Mouse (Mus musculus) gastrocnemius, adult 8-10 months (tissue): Measurements from ENCODE around the gene Kri1. TPM values are rescaled to one million over a fixed set of nuclear protein-coding genes. Genes with fewer than 3 reads are reported as not detected.
A peak's percentile ranks its signal among the peaks of the same experiment; 100 is the strongest.
"Not testable (repeated sequence)": the region's sequence is repeated elsewhere in the genome, so short reads cannot be mapped to it uniquely, and the experiment has no call there.

Experiments used
- DNase-seq, 2 experiments: peaks; one replicate each; pipeline ENCODE4 v3.0.0; 2022; ENCODE audit warnings: low spot score in 2 of 2
- total RNA-seq, 4 experiments: library from RNA; stranded (reverse); gene quantifications; 2 replicates each; pipeline ENCODE4 v1.2.4; 2022

Gene Kri1
- total RNA-seq, 4 experiments from 2014 or later, result 8.4 to 13.0 (median 11.4) TPM

DNA sequence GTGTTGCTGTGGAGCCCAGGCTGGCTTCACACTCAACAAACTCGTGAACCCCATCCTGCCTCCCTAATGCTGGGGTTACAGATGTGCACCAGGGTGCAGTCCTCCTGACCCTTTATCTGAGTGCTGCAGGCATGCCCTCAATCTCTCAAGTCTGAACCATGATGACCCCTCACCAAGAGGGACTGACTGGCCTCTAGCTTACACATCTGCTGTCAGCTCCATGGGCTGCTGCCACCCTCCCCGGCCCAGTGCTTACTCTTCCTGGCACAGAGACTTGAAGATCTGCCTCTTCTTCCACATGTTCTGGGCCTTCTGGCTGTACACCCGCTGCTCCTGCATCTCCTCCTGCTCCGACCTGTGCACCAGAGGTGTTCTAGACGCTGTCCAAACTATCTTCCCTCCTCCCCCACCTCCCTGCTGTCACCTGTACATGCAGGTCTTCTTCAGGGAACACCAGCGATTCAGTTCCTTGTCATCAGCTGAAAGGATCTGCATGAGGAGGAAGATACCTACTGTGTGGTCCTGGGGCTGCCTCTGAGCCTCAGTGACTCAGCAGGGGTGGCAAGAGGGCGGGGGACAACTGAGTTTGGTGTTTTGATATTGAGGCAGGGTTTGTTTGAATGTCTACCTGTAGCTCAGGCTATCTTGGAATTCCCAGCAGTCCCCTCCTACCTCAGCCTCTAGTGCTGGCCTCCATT is 12.6 kb downstream of the Kri1 start:
- DNase-seq, result no peak

GRCm38 (mm10) chr9:21274336-21274735 is 13.4 kb downstream of the Kri1 start:
- DNase-seq, result no peak

GRCm38 (mm10) chr9:21273520-21274228 is 14.1 kb downstream of the Kri1 start:
- no peak for DNase-seq

DNA sequence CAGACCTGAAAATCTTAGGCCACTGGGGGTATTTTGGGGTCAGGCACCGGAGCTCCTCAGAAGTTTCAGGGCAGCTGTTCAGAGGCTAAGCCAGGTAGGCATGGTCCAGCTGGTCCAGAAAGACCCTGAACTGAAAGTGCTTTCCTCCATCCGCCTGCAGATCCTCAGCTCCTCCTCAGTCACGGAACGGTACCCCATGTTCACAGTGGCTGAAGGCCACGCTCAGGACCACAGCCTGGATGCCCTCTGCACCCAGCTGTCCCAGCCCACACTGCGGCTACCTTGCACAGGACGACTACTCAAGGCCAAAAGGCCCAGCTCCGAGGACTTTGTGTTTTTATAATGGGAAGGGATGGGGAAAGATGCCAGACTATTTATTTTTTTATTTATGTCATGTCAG is 14.7 kb downstream of the Kri1 start:
- no peak for DNase-seq

DNA sequence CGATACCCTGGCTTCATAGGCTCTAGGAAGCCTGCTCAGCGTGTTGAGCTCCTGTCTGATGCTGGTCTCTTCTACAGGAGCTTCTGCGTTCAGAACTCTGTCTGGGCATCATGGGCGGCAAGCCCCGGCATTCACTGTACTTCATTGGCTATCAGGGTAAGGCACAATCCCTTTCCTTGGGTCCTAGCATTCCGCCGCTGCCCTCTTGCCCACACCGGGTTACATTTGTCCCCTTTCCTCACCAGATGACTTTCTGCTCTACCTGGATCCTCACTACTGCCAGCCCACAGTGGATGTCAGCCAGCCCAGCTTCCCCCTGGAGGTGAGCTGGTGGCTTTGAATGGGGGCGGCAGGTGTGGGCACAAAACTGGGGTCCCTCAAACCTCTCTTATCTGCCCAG is 15.4 kb downstream of the Kri1 start:
- DNase-seq, result no peak

DNA sequence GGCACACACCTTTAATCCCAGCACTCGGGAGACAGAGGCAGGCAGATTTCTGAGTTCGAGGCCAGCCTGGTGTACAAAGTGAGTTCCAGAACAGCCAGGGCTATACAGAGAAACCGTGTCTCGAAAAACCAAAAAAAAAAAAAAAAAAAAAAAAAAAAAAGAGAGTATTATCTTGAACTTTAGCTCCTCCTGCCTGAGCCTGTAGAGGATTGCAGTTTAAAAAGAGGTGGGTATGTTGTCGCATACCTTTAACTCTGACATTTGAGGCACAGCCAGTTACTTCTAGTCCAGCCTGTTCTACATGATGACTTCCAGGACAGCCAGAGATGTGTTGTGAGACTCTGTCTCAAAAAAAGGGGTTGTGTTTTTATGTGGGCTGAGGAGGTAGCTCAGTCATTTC is 18.2 kb downstream of the Kri1 start:
- not testable (repeated sequence) for DNase-seq

- DNase-seq, result no peak
These were observed 19.5 kb downstream of the Kri1 start for GRCm38 (mm10) chr9:21268305-21268704.

- no peak for DNase-seq
These were observed 20.9 kb downstream of the Kri1 start for GRCm38 (mm10) chr9:21266889-21267288.

- DNase-seq, result no peak
These were observed 22.2 kb downstream of the Kri1 start for GRCm38 (mm10) chr9:21265611-21266010.

- peak; percentile 98 to 99 for DNase-seq
These were observed 22.7 kb downstream of the Kri1 start, which contains the start of gene Atg4d for GRCm38 (mm10) chr9:21265000-21265561. TSS of gene Atg4d (plus strand) at chr9:21265293.

- DNase-seq, result no peak
These were observed 23.3 kb downstream of the Kri1 start for GRCm38 (mm10) chr9:21264272-21264999.

DNA sequence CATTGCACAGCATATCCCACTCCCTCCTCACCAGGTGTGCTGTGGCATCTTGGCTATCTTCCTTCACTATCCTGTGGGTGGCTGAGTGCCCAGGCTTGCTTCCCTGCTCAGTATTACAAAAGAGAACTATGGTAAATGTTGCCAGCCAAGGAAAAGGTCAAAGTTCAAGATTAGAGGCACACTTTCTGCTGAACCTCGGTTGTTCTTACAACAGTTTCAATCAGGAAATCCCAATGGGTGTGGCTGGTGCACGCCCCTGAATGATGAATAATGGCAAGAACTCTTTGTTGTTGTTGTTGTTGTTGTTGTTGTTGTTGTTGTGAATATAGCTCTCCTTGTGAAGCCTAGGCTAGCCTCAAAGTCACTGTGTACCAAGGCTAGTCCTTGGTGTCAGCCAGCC is 25.9 kb downstream of the Kri1 start:
- no peak for DNase-seq

DNA sequence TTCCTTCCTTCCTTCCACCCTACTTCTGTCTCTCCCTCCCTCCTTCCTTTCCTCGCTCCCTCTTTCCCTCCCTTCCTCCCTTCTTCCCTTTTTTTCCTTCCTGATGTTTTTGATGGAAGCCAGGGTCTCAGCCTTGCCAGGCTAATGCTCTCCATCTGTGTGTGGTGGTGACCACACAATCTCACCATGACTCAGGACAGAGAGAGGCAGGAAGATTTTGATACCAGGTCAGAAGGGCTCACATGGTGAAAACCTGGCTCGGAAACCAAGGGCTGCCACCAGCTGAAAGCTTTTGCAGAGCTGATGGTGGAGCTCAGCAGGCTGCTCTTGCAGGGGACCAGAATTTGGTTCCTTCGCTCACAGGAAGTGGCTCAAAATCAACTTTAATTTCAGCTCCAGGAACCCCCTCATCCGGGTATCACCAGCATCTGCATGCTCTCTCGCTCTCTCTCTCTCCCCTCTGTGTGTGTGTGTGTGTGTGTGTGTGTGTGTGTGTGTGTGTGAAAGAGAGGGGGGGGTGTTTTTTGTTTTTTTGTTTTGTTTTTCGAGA is 27.2 kb downstream of the Kri1 start:
- DNase-seq, result no peak

DNA sequence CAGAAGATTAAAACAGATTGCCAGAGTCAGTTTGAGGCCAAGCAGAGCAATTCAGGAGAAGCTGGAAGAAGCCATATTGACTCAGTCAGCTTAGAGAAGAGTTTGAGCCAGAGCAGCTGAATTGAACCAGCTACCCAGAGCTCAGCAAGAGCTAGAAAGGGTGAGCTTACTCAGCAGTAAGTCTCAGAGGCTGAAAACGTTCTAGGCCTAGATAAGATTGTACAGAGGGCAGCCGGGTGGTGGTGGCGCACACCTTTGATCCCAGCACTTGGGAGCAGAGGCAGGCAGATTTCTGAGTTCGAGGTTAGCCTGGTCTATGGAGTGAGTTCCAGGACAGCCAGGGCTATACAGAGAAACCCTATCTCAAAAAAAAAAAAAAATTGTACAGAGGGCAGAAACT is 31.4 kb downstream of the Kri1 start:
- DNase-seq, result not testable (repeated sequence)

DNA sequence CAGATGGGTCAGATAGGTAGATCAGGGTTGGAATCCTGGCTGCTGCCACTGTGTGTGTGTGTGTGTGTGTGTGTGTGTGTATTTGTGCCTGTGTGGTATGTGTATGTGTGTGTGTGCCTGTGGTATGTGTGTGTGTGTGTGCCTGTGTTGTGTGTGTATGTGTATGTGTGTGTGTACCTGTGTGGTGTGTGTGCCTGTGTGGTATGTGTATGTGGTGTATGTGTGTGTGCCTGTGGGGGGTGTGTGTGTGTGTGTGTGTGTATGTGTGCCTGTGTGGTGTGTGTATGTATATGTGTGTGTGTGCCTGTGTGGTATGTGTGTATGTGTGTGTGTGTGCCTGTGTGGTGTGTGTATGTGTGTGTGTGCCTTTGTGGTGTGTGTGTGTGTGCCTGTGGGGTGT is 33.1 kb downstream of the Kri1 start:
- no peak for DNase-seq

- no peak for DNase-seq
These were observed 36.5 kb downstream of the Kri1 start for GRCm38 (mm10) chr9:21251116-21251735.

- DNase-seq, result no peak
These were observed 37.3 kb downstream of the Kri1 start for GRCm38 (mm10) chr9:21250509-21250908.

DNA sequence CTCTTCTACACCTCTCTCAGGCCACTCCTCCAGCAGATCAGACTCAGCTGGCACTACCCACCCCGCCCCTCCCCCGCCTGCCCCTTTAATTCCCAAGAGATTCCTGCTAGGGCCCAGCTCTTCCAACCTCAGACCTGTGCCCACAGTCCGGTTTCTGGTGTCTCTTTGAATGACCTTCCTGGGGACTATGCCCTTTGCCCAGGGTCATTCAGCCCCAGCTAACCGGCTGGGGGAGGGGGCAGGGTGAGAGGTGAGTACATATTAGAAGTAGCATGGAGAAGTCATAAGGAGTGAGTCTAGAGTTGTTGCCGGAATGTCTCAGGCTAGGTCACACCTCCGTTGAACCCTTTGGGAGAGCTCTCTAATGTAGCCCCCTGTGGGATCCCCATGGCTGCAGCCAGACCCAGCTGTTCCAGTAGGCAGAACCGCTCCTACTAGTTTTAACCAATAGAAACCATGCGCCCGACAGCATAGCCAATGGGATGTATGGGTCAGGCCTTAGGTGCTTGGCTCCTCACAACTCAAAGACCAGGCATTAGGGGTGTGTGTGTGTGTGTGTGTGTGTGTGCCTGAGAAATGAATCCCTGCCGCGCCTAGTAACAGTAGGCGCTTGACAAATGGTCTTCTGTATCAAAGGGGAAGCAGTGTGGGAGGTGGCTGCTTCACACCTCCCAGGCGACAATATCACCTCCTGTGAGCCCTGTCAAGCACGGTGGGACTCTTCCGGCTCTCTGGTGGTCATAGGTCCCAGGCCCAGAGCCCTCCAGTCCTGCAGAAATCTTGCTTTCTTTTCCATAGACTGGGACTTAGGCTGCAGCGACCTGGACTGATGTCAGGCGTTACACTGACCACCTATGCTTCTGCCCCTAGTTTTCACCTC is 37.9 kb downstream of the Kri1 start:
- no peak for DNase-seq

- peak in 1 of 2 experiments; percentile 37 for DNase-seq
These were observed 39.4 kb downstream of the Kri1 start, which contains the start of gene S1pr5 for GRCm38 (mm10) chr9:21248326-21248725. TSS of gene S1pr5 (minus strand) at chr9:21248443.

GRCm38 (mm10) chr9:21246342-21246741 is 41.4 kb downstream of the Kri1 start:
- no peak for DNase-seq
